Mouse (Mus musculus): ENCODE results near the gene Akr1c20. TPM values are rescaled to one million over a fixed set of nuclear protein-coding genes. Genes with fewer than 3 reads are reported as not detected.

The Akr1c20 gene
- 10 to 100 TPM; 13.3 to 26.6 TPM for total RNA-seq (2021)
- long read RNA-seq, experiment 1, transcript Akr1c20-202 (9 exons, 1,337 nt): major isoform, 14 of 42 reads
- long read RNA-seq, experiment 1, partial matches to known transcripts: 13 of 42 reads
- long read RNA-seq, experiment 1, other reads (novel, unspliced or antisense): 15 of 42 reads
- long read RNA-seq, experiment 2: 0 reads

- no peak for DNase-seq
Observed at GRCm38 (mm10) chr13:4523201-4523838, at the start of gene Akr1c20. TSS of gene Akr1c20 (minus strand) at chr13:4523345.

- DNase-seq: no peak
Observed at GRCm38 (mm10) chr13:4565996-4566395, 42.9 kb upstream of the Akr1c20 start.

GRCm38 (mm10) chr13:4560500-4560899, 37.4 kb upstream of the Akr1c20 start:
- no peak for DNase-seq

- DNase-seq: no peak
Observed at GRCm38 (mm10) chr13:4559143-4559542, 36.0 kb upstream of the Akr1c20 start.

GRCm38 (mm10) chr13:4514811-4515210, 8.3 kb downstream of the Akr1c20 start:
- DNase-seq: no peak

- no peak for DNase-seq
Observed at GRCm38 (mm10) chr13:4467896-4468295, 55.2 kb downstream of the Akr1c20 start.

- DNase-seq: no peak
Observed at GRCm38 (mm10) chr13:4465641-4466040, 57.5 kb downstream of the Akr1c20 start.

Other genes starting within 250 kb of the Akr1c20 start
- gene Akr1c12, start 243.9 kb downstream of the Akr1c20 start, total RNA-seq (2021): 1 to 10 TPM; 3.4 to 5.3 TPM
- 10 to 100 TPM; 29.4 to 53.8 TPM for gene Akr1c6, start 89.0 kb downstream of the Akr1c20 start, total RNA-seq (2021)
- gene Akr1c21, start 50.7 kb upstream of the Akr1c20 start, total RNA-seq (2021): not detected
- gene Akr1e1, start 85.8 kb upstream of the Akr1c20 start, total RNA-seq (2021): 10 to 100 TPM; 32.1 to 34.0 TPM

All from adrenal gland, postnatal 10 days (tissue).